Mouse (Mus musculus): ENCODE data around the gene Carhsp1. TPM values are rescaled to one million over a fixed set of nuclear protein-coding genes. Genes with fewer than 3 reads are reported as not detected.

The Carhsp1 gene
- total and polyA plus RNA-seq, 3 experiments, result 19.5 to 28.0 TPM; not detected in 1

DNA sequence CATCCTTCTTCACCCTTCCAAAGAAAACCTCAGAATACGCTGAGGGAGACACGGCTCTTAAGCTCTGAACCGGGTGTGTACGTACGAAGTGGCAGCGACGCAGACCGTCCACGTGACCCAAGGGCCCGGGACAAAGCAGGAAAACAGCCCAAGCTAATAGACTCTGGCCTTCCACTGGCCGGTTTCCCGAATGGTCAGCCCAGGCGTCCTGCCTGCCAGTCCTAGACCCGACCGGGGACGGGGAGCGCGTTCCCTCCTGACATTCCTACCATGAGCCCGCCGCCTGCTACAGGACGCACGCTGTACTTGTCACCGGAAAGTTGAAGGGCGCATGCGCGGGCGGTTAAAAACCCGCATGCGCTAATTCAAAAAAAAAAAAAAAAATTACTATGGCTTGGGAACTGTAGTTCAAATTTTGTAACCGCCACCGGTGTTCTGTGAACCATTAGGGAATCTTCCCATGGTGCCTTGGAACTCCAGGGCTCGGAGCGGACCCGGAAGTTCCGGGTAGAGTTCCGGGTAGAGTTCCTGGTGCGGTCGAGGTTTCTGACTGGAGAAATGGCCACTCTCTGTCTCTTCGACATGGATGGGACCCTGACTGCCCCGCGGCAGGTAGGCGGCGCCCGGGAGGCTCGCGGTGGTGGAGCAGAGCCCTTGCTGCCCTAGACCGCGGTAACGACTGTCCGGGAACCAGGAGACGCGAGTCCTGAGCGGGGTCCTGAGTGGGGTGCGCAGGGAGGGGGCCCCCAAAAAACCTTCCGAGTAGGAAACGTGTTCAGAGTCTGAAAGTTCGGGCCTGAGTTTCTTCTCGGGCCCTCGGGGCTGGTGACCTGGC is 34.5 kb downstream of the Carhsp1 start, which contains the start of the genes Pmm2 and Tmem186 (continued):
- no peak for TF ChIP-seq MAZ (IDR thresholded peaks at IDR 0.05; ENCODE audit: low read depth, low read length)
- TF ChIP-seq MAFK (IDR thresholded peaks at IDR 0.05; ENCODE audit: borderline replicate concordance, low read depth, low read length), result no peak
- peak; percentile 82 for TF ChIP-seq MYB (IDR thresholded peaks at IDR 0.05; ENCODE audit: low read depth, low read length)
- peak; percentile 70 to 90 for TF ChIP-seq POLR2A (IDR thresholded peaks at IDR 0.05; ENCODE audit: control insufficient read depth in 1 of 2, insufficient read depth in 1 of 2, low read depth in 1 of 2, low read length in 2 of 2, poor library complexity in 1 of 2)
- no peak for TF ChIP-seq TAL1 (IDR thresholded peaks at IDR 0.05; ENCODE audit: low read length)
- peak; percentile 76; the same call in 1 of the 2 replicates for TF ChIP-seq POLR2AphosphoS2 (IDR thresholded peaks at IDR 0.05; ENCODE audit: low read length)
- no peak for TF ChIP-seq SMC3 (IDR thresholded peaks at IDR 0.05; ENCODE audit: low read depth, low read length)

DNA sequence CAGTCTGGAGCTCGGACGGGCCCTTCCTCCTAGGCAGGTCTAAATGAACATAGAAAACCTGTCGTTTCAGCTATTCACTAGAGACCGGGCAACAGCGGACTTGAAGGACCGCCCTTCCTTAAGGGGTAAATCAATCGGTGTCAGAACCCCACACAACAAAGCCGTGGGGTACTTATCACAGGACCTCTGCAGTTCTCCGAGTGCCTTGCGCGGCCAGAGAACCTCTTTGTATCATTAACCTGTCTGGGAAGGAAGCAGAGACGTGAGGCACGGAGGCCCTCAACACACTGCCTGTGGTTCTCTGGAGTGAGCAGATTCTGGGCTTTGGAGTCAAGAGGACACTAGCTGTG is 35.1 kb downstream of the Carhsp1 start:
- Histone ChIP-seq H3K9me3 (replicated peaks; ENCODE audit: insufficient read depth, low read length) (no peaks in the 10 kb centered on the region), H3K27ac (ENCODE audit: control insufficient read depth, low read depth, low read length) (peak overlapping the region; percentile 89), H3K36me3 (ENCODE audit: control insufficient read depth in 1 of 2, insufficient read depth in 2 of 2, low read length in 2 of 2) (peaks cover 1 to 38% of the 10 kb centered on the region in 2 experiments; a peak in 2 of 4 replicates), H3K4me3 (ENCODE audit: control insufficient read depth in 1 of 2, insufficient read depth in 1 of 2, low read depth in 2 of 2, low read length in 2 of 2) (peak overlapping the region; percentile 79 to 85), H3K27me3 (ENCODE audit: control insufficient read depth in 1 of 2, insufficient read depth in 2 of 2, low read length in 2 of 2) (no peaks in the 10 kb centered on the region), H3K9ac (ENCODE audit: control insufficient read depth, low read depth, low read length, poor library complexity, severe bottlenecking) (peak overlapping the region; percentile 90), H3K79me2 (ENCODE audit: control insufficient read depth, insufficient read depth, low read length, poor library complexity) (peaks cover 49% of the 10 kb centered on the region), H3K4me1 (ENCODE audit: control insufficient read depth in 1 of 2, insufficient read depth in 2 of 2, low read length in 2 of 2) (peaks cover 6 to 27% of the 10 kb centered on the region in 2 experiments; a peak in 3 of 4 replicates)
- no peak for DNase-seq (ENCODE audit: low read depth, low spot score)
- 0 out of 2 replicates have a peak, but pooled peaks have one; percentile 20 for TF ChIP-seq ETS1 (IDR thresholded peaks at IDR 0.05; ENCODE audit: low read depth, low read length)
- no peak for TF ChIP-seq USF2 (IDR thresholded peaks at IDR 0.05; ENCODE audit: borderline replicate concordance in 1 of 2, insufficient read depth in 1 of 2, low read depth in 1 of 2, low read length in 2 of 2)
- no peak for TF ChIP-seq UBTF (IDR thresholded peaks at IDR 0.05; ENCODE audit: borderline replicate concordance, insufficient read depth, low read depth, low read length)
- no peak for TF ChIP-seq CHD1 (IDR thresholded peaks at IDR 0.05; ENCODE audit: low read depth, low read length)
- no peak for TF ChIP-seq ELF1 (IDR thresholded peaks at IDR 0.05; ENCODE audit: low read depth, low read length)

- H3K36me3 ChIP-seq (ENCODE audit: control insufficient read depth in 1 of 2, insufficient read depth in 2 of 2, low read length in 2 of 2), result peaks cover 1 to 9% of the 10 kb centered on the region in 2 experiments; a peak in 2 of 4 replicates
- H3K27me3 ChIP-seq (ENCODE audit: control insufficient read depth in 1 of 2, insufficient read depth in 2 of 2, low read length in 2 of 2), result no peaks in the 10 kb centered on the region
- peaks cover 17% of the 10 kb centered on the region for H3K79me2 ChIP-seq (ENCODE audit: control insufficient read depth, insufficient read depth, low read length, poor library complexity)
- peaks cover 0 to 9% of the 10 kb centered on the region in 2 experiments; a peak in 2 of 4 replicates for H3K4me1 ChIP-seq (ENCODE audit: control insufficient read depth in 1 of 2, insufficient read depth in 2 of 2, low read length in 2 of 2)
- no peak overlapping the region for H3K27ac ChIP-seq (ENCODE audit: control insufficient read depth, low read depth, low read length)
- TF ChIP-seq ETS1 (IDR thresholded peaks at IDR 0.05; ENCODE audit: low read depth, low read length), result no peak
- TF ChIP-seq ELF1 (IDR thresholded peaks at IDR 0.05; ENCODE audit: low read depth, low read length), result no peak
- no peak for TF ChIP-seq E2F4 (IDR thresholded peaks at IDR 0.05; ENCODE audit: borderline replicate concordance, low read depth, low read length)
- no peak; the same call in 1 of the 2 replicates for TF ChIP-seq POLR2AphosphoS2 (IDR thresholded peaks at IDR 0.05; ENCODE audit: low read length)
- no peak for TF ChIP-seq RCOR1 (IDR thresholded peaks at IDR 0.05; ENCODE audit: low read depth, low read length)
- TF ChIP-seq POLR2A (IDR thresholded peaks at IDR 0.05; ENCODE audit: control insufficient read depth in 1 of 2, insufficient read depth in 1 of 2, low read depth in 1 of 2, low read length in 2 of 2, poor library complexity in 1 of 2), result no peak
- TF ChIP-seq USF1 (IDR thresholded peaks at IDR 0.05; ENCODE audit: low read depth, low read length), result no peak
- no peak for TF ChIP-seq POLR2AphosphoS5 (IDR thresholded peaks at IDR 0.05; ENCODE audit: borderline replicate concordance, low read depth, low read length)
- TF ChIP-seq MYB (IDR thresholded peaks at IDR 0.05; ENCODE audit: low read depth, low read length), result no peak
- no peak for TF ChIP-seq GABPA (IDR thresholded peaks at IDR 0.05; ENCODE audit: low read depth, low read length)
- TF ChIP-seq CHD2 (IDR thresholded peaks at IDR 0.05; ENCODE audit: low read length), result no peak
- H3K9me3 ChIP-seq (replicated peaks; ENCODE audit: insufficient read depth, low read length), result no peaks in the 10 kb centered on the region
- no peak for DNase-seq (ENCODE audit: low read depth, low spot score)
- H3K9ac ChIP-seq (ENCODE audit: control insufficient read depth, low read depth, low read length, poor library complexity, severe bottlenecking), result no peak overlapping the region
- no peak overlapping the region for H3K4me3 ChIP-seq (ENCODE audit: control insufficient read depth in 1 of 2, insufficient read depth in 1 of 2, low read depth in 2 of 2, low read length in 2 of 2)
These were observed 40.5 kb downstream of the Carhsp1 start for GRCm38 (mm10) chr16:8631428-8631827.

Data from MEL (cell line).